Mouse (Mus musculus) skeletal muscle tissue, adult 2 months (tissue): ENCODE data around the gene Cdc42se1.

Experiments used
- DNase-seq: peaks from one replicate; pipeline ENCODE4 v3.0.0-alpha.2; 2012; ENCODE audit warnings: low read depth, low spot score

Gene Cdc42se1

DNA sequence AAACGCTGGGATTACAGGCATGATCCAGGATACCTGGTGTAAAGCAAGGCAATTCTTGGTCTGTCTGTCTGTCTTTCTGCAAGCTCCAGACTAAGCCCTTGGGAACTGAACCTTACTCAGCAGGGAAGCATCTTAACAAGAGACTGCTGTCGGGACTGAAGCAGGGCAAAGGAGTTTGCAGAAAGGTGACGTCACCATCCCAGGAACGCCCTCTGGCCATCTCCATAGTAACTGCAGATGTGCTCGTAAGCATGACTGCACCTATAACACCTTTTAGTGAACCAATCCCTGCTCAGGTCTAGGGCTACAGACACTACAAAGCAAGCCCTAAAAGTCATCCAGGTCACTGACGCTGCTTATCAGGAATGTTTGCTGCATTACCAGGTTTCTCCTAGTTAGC is 4.2 kb upstream of the Cdc42se1 start:
- DNase-seq = no peak

GRCm38 (mm10) chr3:95227214-95227613 is 1.3 kb upstream of the Cdc42se1 start:
- no peak for DNase-seq

- no peak for DNase-seq
These were observed 605 bp downstream of the Cdc42se1 start for GRCm38 (mm10) chr3:95228894-95229780.

GRCm38 (mm10) chr3:95229781-95230494 is 1.4 kb downstream of the Cdc42se1 start:
- no peak for DNase-seq

DNA sequence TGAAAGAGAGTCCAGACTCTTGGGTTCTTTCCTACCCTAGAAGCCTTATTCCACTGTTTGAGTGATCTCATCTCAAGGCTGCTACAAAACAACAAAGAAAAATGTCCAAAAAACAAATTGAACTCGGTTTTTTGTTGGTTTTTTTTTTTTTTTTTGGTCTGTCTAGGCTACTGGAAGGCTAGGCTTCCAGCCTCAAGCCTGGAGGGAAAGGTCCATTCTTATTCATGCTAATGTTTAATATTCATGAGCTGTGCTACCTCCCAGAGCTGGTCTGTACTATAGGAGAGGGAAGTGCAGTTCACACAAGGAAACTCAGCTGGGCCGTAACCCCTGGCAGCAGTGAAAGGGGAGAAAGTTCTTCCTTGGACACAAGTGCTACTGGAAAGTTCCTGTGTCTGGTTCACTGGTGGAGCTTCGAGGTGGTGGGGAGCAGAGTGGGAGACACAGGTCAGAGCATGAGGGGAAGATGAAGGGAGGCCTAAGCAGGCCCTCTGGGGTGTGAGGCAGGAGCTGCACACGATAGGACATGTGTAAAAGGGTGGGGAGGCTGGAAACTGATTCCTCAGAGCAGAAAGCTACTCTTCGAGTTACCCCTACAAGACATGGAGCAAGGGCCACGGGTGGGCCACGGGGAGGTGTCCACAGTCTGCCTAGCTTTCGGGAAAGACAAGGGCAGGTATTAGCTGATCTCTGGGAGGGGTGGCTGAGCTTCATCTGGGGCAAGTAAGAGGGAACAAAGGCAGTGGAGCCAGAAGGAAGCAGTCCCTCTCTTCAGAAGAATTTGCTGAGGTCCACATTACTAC is 2.2 kb downstream of the Cdc42se1 start:
- no peak for DNase-seq

- no peak for DNase-seq
These were observed 3.0 kb downstream of the Cdc42se1 start, which contains the start of gene Mllt11 for GRCm38 (mm10) chr3:95231298-95232221. TSS of gene Mllt11 (minus strand) at chr3:95232171.

GRCm38 (mm10) chr3:95232771-95233170 is 4.2 kb downstream of the Cdc42se1 start:
- DNase-seq = no peak

DNA sequence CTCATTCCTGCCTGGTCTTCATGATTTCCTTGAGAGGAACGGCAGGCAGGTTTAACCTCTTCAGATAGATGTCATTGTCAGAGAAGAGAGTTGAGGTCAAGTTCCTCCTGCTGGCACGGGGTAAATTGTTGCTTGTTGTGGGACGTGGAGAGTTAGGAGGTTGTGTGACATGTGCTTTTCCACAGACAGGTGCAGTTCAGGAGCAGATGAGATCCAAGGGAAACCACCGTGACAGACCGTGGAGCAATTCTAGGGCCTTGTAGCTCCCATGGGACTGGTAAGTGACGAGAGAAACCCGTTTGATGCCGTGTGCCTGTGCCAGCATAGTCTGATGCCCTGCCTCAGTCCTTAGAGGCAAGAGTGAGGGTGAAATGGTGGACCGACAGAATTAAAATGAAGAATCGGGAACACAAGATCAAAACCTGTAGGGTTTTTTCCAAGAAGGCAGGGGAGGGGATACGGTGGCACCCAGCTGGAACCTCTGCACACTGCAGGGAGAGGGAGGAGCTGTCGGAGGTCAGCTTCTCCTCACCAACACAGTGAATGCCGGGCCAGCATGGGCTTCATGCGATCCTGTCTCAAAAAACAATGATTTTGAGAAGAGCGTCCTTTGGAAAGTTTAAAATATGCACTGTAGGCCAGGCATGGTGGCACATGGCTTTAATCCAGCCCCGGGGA is 4.9 kb downstream of the Cdc42se1 start:
- DNase-seq = no peak

DNA sequence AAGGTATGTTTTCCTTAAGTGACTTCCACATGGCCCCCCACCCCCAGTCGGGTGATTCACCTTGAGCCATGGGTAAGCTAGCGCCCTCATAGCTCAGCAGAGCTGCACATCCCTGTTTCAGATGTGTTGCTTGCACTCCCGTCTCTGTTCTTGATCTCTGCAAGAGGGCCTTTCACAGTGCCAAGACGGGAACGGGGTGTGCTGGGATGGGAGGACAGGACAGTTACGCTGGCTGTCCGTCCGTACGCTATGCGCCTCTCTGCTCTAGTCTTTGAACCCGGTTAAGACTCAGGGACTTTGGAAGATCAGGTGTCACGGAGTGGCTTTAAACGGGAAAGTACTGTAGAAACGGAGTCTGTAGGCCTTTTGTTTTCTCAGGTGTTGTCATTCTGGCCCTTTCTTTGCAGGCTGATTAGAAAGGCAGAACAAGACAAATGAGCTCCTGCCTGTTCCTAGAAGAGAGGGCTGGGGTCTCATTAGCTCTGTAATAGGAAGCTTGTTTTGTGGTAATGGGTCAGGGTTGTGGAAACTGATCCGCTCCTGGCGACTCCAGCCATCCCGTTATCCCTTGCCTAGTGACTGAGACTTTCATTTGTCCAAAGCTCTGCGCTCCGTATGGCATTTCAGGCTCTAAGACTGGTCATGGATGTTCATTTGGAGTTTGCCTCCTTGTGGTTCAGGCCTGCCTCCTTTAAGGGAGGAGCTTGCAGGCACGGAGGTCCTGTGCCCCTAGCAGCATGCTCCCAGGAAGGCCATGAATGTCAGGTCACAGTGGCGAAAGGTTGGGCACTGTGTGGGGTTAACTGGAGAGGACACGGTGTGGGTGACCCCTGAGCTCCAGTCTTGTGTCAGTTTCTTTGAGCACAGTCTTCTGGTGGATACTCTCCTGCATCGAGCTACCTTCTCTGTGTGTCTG is 7.1 kb downstream of the Cdc42se1 start:
- no peak for DNase-seq

DNA sequence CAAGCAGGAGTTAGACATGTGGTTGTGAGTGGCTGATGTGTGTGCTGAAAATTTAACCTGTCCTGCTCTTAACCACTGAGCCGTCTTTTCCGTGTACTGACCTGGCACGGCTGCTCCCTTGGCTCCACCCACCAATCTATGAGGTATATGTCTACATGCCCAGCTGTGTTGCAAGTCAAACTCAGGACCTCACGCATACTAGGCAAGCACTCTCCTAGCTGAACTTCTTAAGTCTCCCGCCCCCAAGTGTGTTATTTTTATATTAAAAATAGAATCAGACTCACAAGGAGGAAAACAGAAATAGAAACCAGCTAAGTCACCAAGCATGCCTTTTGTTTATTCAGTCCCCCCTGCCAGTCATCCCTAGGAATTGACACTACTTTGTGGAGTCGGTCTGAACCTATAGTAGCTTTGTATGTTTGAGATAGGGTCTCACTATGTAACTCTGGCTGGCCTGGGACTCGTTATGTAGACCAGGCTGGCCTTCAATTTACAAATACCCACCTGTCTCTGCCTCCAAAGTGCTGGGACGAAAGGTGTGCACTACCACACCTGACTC is 9.1 kb downstream of the Cdc42se1 start:
- DNase-seq = no peak

- no peak for DNase-seq
These were observed 10.5 kb downstream of the Cdc42se1 start for GRCm38 (mm10) chr3:95239022-95239421.

DNA sequence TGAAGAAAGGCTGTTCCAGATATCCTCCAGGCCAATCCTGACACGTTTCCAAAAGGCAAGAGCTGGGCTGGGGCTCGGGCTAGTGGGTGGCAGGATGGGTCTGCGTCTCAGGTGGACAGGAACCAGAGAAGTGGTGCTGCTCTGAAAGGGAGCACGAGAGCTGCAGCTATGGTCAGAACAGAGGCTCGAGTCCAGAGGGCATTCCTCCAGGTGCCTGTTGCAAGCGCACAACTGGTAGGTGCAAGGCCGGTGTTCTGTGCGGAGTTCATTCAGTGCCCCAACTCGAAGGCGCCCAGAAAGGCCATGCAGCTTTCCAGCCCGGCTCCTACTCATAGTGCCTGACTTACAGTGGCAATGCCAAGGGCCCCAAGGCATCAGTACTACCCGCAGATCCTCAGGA is 11.4 kb downstream of the Cdc42se1 start:
- DNase-seq = no peak

DNA sequence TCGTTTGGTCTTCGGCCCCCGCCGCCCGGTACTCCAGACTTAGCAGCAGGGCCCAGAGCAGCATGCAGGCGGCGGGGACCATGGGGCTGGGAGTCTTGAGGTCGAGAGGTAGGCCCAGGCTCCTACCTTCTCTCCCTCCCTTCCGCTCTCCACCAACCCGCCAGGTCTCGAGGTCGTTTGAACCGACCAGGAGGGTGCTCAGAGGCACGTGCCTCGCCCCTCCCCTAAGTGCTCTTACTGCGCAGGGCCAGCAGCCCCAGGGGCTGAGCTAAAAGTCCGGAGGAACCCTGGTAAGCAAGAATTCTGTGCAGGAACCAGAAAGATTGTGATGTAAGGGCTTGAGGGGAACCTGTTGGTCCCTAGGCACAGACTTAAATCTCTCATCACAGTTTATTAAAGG is 12.4 kb downstream of the Cdc42se1 start:
- DNase-seq = no peak

DNA sequence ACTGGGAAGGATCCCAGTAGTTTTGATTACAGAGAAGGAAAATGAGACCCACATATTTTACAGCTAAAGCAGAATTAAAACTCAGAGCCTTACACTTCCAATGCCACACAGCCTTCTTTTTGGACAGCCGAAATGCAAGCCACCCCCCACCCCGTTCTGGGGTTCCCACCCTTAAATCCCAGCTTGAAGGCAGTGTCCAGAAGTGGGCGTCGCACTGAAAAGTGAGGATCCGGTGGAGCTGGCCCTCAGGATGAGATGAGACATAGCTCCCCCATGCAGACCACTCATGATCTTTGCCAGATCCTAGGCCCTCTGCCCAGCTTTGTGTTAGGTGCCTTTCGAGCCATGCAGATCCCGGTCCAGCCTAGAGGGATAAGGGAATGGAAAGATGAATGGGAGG is 13.0 kb downstream of the Cdc42se1 start, which contains the start of gene Gm128:
Gm128 (minus strand) TSS at position 101 of the 400 bp plus-strand sequence.
- DNase-seq = no peak

GRCm38 (mm10) chr3:95243086-95243485 is 14.6 kb downstream of the Cdc42se1 start:
- DNase-seq = no peak

- no peak for DNase-seq
These were observed 18.1 kb downstream of the Cdc42se1 start for GRCm38 (mm10) chr3:95246465-95247231.

- DNase-seq = no peak
These were observed 19.3 kb downstream of the Cdc42se1 start for GRCm38 (mm10) chr3:95247660-95248336.
